Mouse (Mus musculus) G1E (cell line): ENCODE data around the gene Fam69a.

Experiments
- CTCF ChIP-seq: IDR thresholded peaks from 2 replicates; pipeline ENCODE4 v1.5.1; 2012; ENCODE audit warnings: low read depth, low read length, inconsistent platforms, mixed read lengths
- GATA1 ChIP-seq: IDR thresholded peaks from 2 replicates; pipeline ENCODE4 v1.6.1; 2012; ENCODE audit warnings: borderline replicate concordance, low read length, inconsistent platforms, mixed read lengths

- TF ChIP-seq CTCF (no peak), GATA1 (no peak)
These were observed 32.5 kb upstream of the Fam69a start for GRCm38 (mm10) chr5:108019367-108019766.
